In the genomic region with DNA sequence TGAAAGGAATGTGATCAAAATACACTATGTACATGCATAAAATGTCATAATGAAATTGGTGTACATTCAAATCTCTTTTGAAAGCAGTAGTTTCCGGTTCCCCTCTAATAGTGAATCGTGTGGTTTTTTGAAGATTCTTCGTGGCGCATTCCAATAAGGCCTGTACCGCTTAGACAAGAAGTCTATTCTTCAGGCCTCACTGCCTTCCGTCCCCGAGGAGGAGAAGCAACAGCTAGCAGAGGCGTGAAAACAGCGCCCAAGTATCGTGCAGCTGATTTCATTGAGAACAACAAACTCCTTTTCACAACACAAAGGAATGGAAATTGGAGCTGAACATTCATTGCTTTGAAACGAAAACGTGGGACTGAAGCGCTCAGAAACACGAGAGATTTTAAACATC, we compare ENCODE assay signal across 29 mouse cellular contexts. TPM values are rescaled to one million over a fixed set of nuclear protein-coding genes. Genes with fewer than 3 reads are reported as not detected.
DNase-seq lines count a peak whose midpoint lies in the region; ATAC-seq and TF ChIP-seq lines count a peak whose summit lies in the region.
"Had no signal": no experiment of that assay in that cellular context is flagged by ENCODE, and none has a peak within 500 bp of the region (broad histone marks: within the 10 kb centered on the region; RNA-seq: fewer than 3 reads in every experiment).

No protein-coding gene starts in this region.

- no peak overlapping the region for H3K4me2 ChIP-seq in forebrain, postnatal 0 days (ENCODE audit: low read depth)
- no peak overlapping the region for H3K4me2 ChIP-seq in forebrain, embryonic 11.5 days (ENCODE audit: low read depth, low read length, severe bottlenecking)
- no peak overlapping the region for H3K4me2 ChIP-seq in midbrain, embryonic 15.5 days
- H3K4me2 ChIP-seq: heart, embryonic 15.5 days; hindbrain, embryonic 12.5 days; limb, embryonic 15.5 days had no signal

- H3K9me3 ChIP-seq in forebrain, postnatal 0 days (ENCODE audit: low read length) = no peaks in the 10 kb centered on the region
- H3K9me3 ChIP-seq in forebrain, embryonic 11.5 days (ENCODE audit: control insufficient read depth, low read length) = no peaks in the 10 kb centered on the region
- H3K9me3 ChIP-seq in midbrain, embryonic 15.5 days = no peaks in the 10 kb centered on the region
- H3K9me3 ChIP-seq: heart, embryonic 10.5 days; heart, embryonic 15.5 days; hindbrain, embryonic 12.5 days; limb, embryonic 10.5 days; limb, embryonic 15.5 days had no signal

- WGBS in forebrain, postnatal 0 days = 48% methylated on average over 14 of the region's 14 CpGs
- WGBS in forebrain, embryonic 11.5 days = 82% methylated on average over 14 of the region's 14 CpGs
- WGBS in midbrain, embryonic 15.5 days = 50% methylated on average over 14 of the region's 14 CpGs

- peak overlapping the region; percentile 55 for H3K27ac ChIP-seq in forebrain, postnatal 0 days (ENCODE audit: low read depth, low read length)
- H3K27ac ChIP-seq in forebrain, embryonic 11.5 days (ENCODE audit: low read depth, low read length) = no peak overlapping the region
- H3K27ac ChIP-seq in layer of hippocampus, adult 2 months = peak overlapping the region; percentile 48; the same call in 1 of the 2 replicates
- peak overlapping the region; percentile 16; the same call in 1 of the 2 replicates for H3K27ac ChIP-seq in midbrain, embryonic 15.5 days
- H3K27ac ChIP-seq: heart, embryonic 10.5 days; heart, embryonic 15.5 days; hindbrain, embryonic 12.5 days; kidney, postnatal 0 days; limb, embryonic 10.5 days; limb, embryonic 15.5 days; liver, embryonic 14.5 days; macrophage had no signal

- no peak for TF ChIP-seq CTCF in forebrain, postnatal 0 days (IDR thresholded peaks at IDR 0.05; ENCODE audit: low read depth)
- no peak for TF ChIP-seq CTCF in layer of hippocampus, adult 2 months (conservative IDR thresholded peaks at IDR 0.05)

- no peaks in the 10 kb centered on the region for H3K27me3 ChIP-seq in forebrain, postnatal 0 days (ENCODE audit: insufficient read depth, low read length)
- no peaks in the 10 kb centered on the region for H3K27me3 ChIP-seq in forebrain, embryonic 11.5 days (ENCODE audit: control insufficient read depth, insufficient read depth, low read length)
- no peaks in the 10 kb centered on the region for H3K27me3 ChIP-seq in midbrain, embryonic 15.5 days (replicated peaks)
- H3K27me3 ChIP-seq: heart, embryonic 15.5 days; hindbrain, embryonic 12.5 days; limb, embryonic 15.5 days had no signal

- H3K36me3 ChIP-seq in forebrain, postnatal 0 days (ENCODE audit: insufficient read depth) = no peaks in the 10 kb centered on the region
- no peaks in the 10 kb centered on the region for H3K36me3 ChIP-seq in forebrain, embryonic 11.5 days (ENCODE audit: control insufficient read depth, insufficient read depth, low read length)
- no peaks in the 10 kb centered on the region for H3K36me3 ChIP-seq in midbrain, embryonic 15.5 days (replicated peaks)
- H3K36me3 ChIP-seq: heart, embryonic 10.5 days; heart, embryonic 15.5 days; hindbrain, embryonic 12.5 days; limb, embryonic 10.5 days; limb, embryonic 15.5 days had no signal

- no peak overlapping the region for H3K9ac ChIP-seq in forebrain, postnatal 0 days
- H3K9ac ChIP-seq in forebrain, embryonic 11.5 days (ENCODE audit: low read length) = no peak overlapping the region
- H3K9ac ChIP-seq in midbrain, embryonic 15.5 days = no peak overlapping the region
- H3K9ac ChIP-seq: heart, embryonic 15.5 days; hindbrain, embryonic 12.5 days; limb, embryonic 15.5 days; liver, embryonic 14.5 days had no signal

- H3K4me1 ChIP-seq in forebrain, postnatal 0 days (ENCODE audit: insufficient read depth) = no peaks in the 10 kb centered on the region
- no peaks in the 10 kb centered on the region for H3K4me1 ChIP-seq in forebrain, embryonic 11.5 days (replicated peaks; ENCODE audit: control insufficient read depth, insufficient read depth, low read length)
- no peaks in the 10 kb centered on the region for H3K4me1 ChIP-seq in midbrain, embryonic 15.5 days
- H3K4me1 ChIP-seq: heart, embryonic 10.5 days; heart, embryonic 15.5 days; hindbrain, embryonic 12.5 days; limb, embryonic 10.5 days; limb, embryonic 15.5 days had no signal

- no peak overlapping the region for H3K4me3 ChIP-seq in forebrain, postnatal 0 days (ENCODE audit: low read depth, low read length)
- no peak overlapping the region for H3K4me3 ChIP-seq in forebrain, embryonic 11.5 days (ENCODE audit: low read depth, low read length)
- H3K4me3 ChIP-seq in layer of hippocampus, adult 2 months = no peak overlapping the region
- H3K4me3 ChIP-seq in midbrain, embryonic 15.5 days = no peak overlapping the region
- H3K4me3 ChIP-seq: heart, embryonic 10.5 days; heart, embryonic 15.5 days; hindbrain, embryonic 12.5 days; limb, embryonic 10.5 days; limb, embryonic 15.5 days had no signal

- no peak for ATAC-seq in forebrain, postnatal 0 days
- no peak for ATAC-seq in forebrain, embryonic 11.5 days (replicated peaks; ENCODE audit: low FRiP score)
- ATAC-seq in midbrain, embryonic 15.5 days (replicated peaks) = no peak
- no peak for ATAC-seq in erythroid progenitor cell, adult 5-6 weeks (replicated peaks; ENCODE audit: low FRiP score, poor library complexity, severe bottlenecking)
- ATAC-seq: activated CD4-positive, CD25-positive, alpha-beta regulatory T cell, adult 4 months; CD4-positive, CD25-positive, alpha-beta regulatory T cell, adult 4 months; intestine, embryonic 16.5 days had no signal

- peak; percentile 34 for DNase-seq in forebrain, postnatal 0 days
- DNase-seq in forebrain, embryonic 11.5 days (ENCODE audit: low spot score) = no peak
- DNase-seq in layer of hippocampus, adult 2 months (ENCODE audit: low spot score in 2 of 2) = no peak
- DNase-seq in layer of hippocampus, adult 18-20 months (ENCODE audit: low spot score in 2 of 2) = no peak
- peak; percentile 51 for DNase-seq in Muller cell, postnatal 12 days (ENCODE audit: inconsistent ontology term)
- DNase-seq: adrenal gland, adult 8-10 months; cerebellum, adult 11 months; cerebellum, adult 9-10 months; cerebellum, postnatal 36 days; kidney, adult 8-10 months; kidney, postnatal 4 days; layer of hippocampus, adult 9-11 months; lung, adult 2 months; lung, postnatal 10 days; thymus, adult 2 months; thymus, postnatal 36 days had no signal

RNA-seq across cellular contexts. Expression of a gene that starts 20.5 kb away (rescaled TPM):
- total RNA-seq in forebrain, postnatal 0 days (2014; rRNA removed) = 212 and 236 TPM in 2 replicates
- polyA plus RNA-seq in forebrain, postnatal 0 days (2015; fragmentation: Nextera tagmentation; extraction: Ambion mirVana) = 449 and 471 TPM in 2 replicates
- polyA plus RNA-seq in forebrain, embryonic 11.5 days (2014; fragmentation: Nextera tagmentation; extraction: Ambion mirVana) = 253 and 282 TPM in 2 replicates
- total RNA-seq in layer of hippocampus, adult 2 months (2021) = 100 to 1,000 TPM; 218 to 232 TPM
- 100 to 1,000 TPM; 208 to 222 TPM for total RNA-seq in layer of hippocampus, adult 18-20 months (2021)
- polyA plus RNA-seq in midbrain, embryonic 15.5 days (2015; fragmentation: Nextera tagmentation; extraction: Ambion mirVana) = 401 and 402 TPM in 2 replicates
- 127 and 143 TPM in 2 replicates for total RNA-seq in erythroid progenitor cell, adult 5-6 weeks (2015; ENCODE audit: low replicate concordance)
- 68.2 and 92.5 TPM in 2 replicates for total RNA-seq in erythroid progenitor cell, adult 5-6 weeks (2017; ENCODE audit: low replicate concordance)

RNA-seq across cellular contexts. Expression of a gene that starts 53.1 kb away (rescaled TPM):
- total RNA-seq in forebrain, postnatal 0 days (2014; rRNA removed) = 10.5 and 18.5 TPM in 2 replicates
- polyA plus RNA-seq in forebrain, postnatal 0 days (2015; fragmentation: Nextera tagmentation; extraction: Ambion mirVana) = 2.8 and 5.2 TPM in 2 replicates
- 9.8 and 10.7 TPM in 2 replicates for polyA plus RNA-seq in forebrain, embryonic 11.5 days (2014; fragmentation: Nextera tagmentation; extraction: Ambion mirVana)
- 10 to 100 TPM; 39.9 to 41.5 TPM for total RNA-seq in layer of hippocampus, adult 2 months (2021)
- total RNA-seq in layer of hippocampus, adult 18-20 months (2021) = 10 to 100 TPM; 35.5 to 37.6 TPM
- polyA plus RNA-seq in midbrain, embryonic 15.5 days (2015; fragmentation: Nextera tagmentation; extraction: Ambion mirVana) = 10.9 and 12.0 TPM in 2 replicates
- 516 and 530 TPM in 2 replicates for total RNA-seq in erythroid progenitor cell, adult 5-6 weeks (2015; ENCODE audit: low replicate concordance)
- 444 and 512 TPM in 2 replicates for total RNA-seq in erythroid progenitor cell, adult 5-6 weeks (2017; ENCODE audit: low replicate concordance)

Comparison
In these comparisons a context has a peak if more than half of its experiments do, and no peak if none do; other contexts are left out.
1. DNase-seq: peak in forebrain, postnatal 0 days (single experiment) and Muller cell, postnatal 12 days (single experiment); none in forebrain, embryonic 11.5 days (single experiment), layer of hippocampus, adult 2 months (0 of 2) and layer of hippocampus, adult 18-20 months (0 of 2).
2. RNA of a gene that starts 53.1 kb away (total RNA-seq): 444 to 530 TPM in erythroid progenitor cell, adult 5-6 weeks; 39.9 to 41.5 TPM in layer of hippocampus, adult 2 months, 35.5 to 37.6 TPM in layer of hippocampus, adult 18-20 months and 10.5 to 18.5 TPM in forebrain, postnatal 0 days; every median in the first group is over 10 times any median in the second.